Mouse (Mus musculus): ENCODE results near the gene Cul7. TPM values are rescaled to one million over a fixed set of nuclear protein-coding genes. Genes with fewer than 3 reads are reported as not detected.
A peak's percentile ranks its signal among the peaks of the same experiment; 100 is the strongest.

Cul7 gene
- polyA plus RNA-seq, 1 experiment from 2014 or later = 31.7 TPM

GRCm38 (mm10) chr17:46612189-46612588, 37.9 kb upstream of the Cul7 start:
- H3K27ac ChIP-seq (ENCODE audit: low read depth, low read length) = no peak overlapping the region
- H3K27me3 ChIP-seq (ENCODE audit: control insufficient read depth, insufficient read depth, low read length) = no peaks in the 10 kb centered on the region
- no peak overlapping the region for H3K4me2 ChIP-seq (ENCODE audit: low read depth)
- H3K9me3 ChIP-seq (ENCODE audit: control insufficient read depth, low read length) = no peaks in the 10 kb centered on the region
- 41% methylated on average over 2 of the region's 2 CpGs for WGBS
- DNase-seq (ENCODE audit: low spot score) (no peak), ATAC-seq (ENCODE audit: insufficient read depth, low FRiP score, low TSS enrichment) (no peak)
- H3K36me3 ChIP-seq (ENCODE audit: control insufficient read depth, insufficient read depth, low read length) = no peaks in the 10 kb centered on the region
- H3K4me1 ChIP-seq (ENCODE audit: control insufficient read depth, insufficient read depth, low read length) = peaks cover 28% of the 10 kb centered on the region
- no peak overlapping the region for H3K9ac ChIP-seq (ENCODE audit: low read length)
- no peak overlapping the region for H3K4me3 ChIP-seq (ENCODE audit: low read depth, low read length)

GRCm38 (mm10) chr17:46612820-46613219, 37.3 kb upstream of the Cul7 start:
- DNase-seq (ENCODE audit: low spot score) (no peak), ATAC-seq (ENCODE audit: insufficient read depth, low FRiP score, low TSS enrichment) (no peak)
- H3K27me3 ChIP-seq (ENCODE audit: control insufficient read depth, insufficient read depth, low read length) = no peaks in the 10 kb centered on the region
- H3K27ac ChIP-seq (ENCODE audit: low read depth, low read length) = no peak overlapping the region
- H3K9ac ChIP-seq (ENCODE audit: low read length) = no peak overlapping the region
- H3K9me3 ChIP-seq (ENCODE audit: control insufficient read depth, low read length) = no peaks in the 10 kb centered on the region
- H3K4me1 ChIP-seq (ENCODE audit: control insufficient read depth, insufficient read depth, low read length) = peaks cover 35% of the 10 kb centered on the region
- no peak overlapping the region for H3K4me3 ChIP-seq (ENCODE audit: low read depth, low read length)
- H3K36me3 ChIP-seq (ENCODE audit: control insufficient read depth, insufficient read depth, low read length) = no peaks in the 10 kb centered on the region
- WGBS = 32% methylated on average over 4 of the region's 4 CpGs
- no peak overlapping the region for H3K4me2 ChIP-seq (ENCODE audit: low read depth)

- H3K9me3 ChIP-seq (ENCODE audit: control insufficient read depth, low read length) = no peaks in the 10 kb centered on the region
- peaks cover 39% of the 10 kb centered on the region for H3K4me1 ChIP-seq (ENCODE audit: control insufficient read depth, insufficient read depth, low read length)
- no peak for ATAC-seq (ENCODE audit: insufficient read depth, low FRiP score, low TSS enrichment)
- H3K27ac ChIP-seq (ENCODE audit: low read depth, low read length) = no peak overlapping the region
- DNase-seq (ENCODE audit: low spot score) = no peak
- H3K4me3 ChIP-seq (ENCODE audit: low read depth, low read length) = no peak overlapping the region
- H3K36me3 ChIP-seq (ENCODE audit: control insufficient read depth, insufficient read depth, low read length) = no peaks in the 10 kb centered on the region
- 17% methylated on average over 3 of the region's 3 CpGs for WGBS
- no peak overlapping the region for H3K4me2 ChIP-seq (ENCODE audit: low read depth)
- H3K9ac ChIP-seq (ENCODE audit: low read length) = no peak overlapping the region
- H3K27me3 ChIP-seq (ENCODE audit: control insufficient read depth, insufficient read depth, low read length) = no peaks in the 10 kb centered on the region
These were observed 36.9 kb upstream of the Cul7 start for GRCm38 (mm10) chr17:46613229-46613628.

- Histone ChIP-seq H3K4me1 (ENCODE audit: control insufficient read depth, insufficient read depth, low read length) (peaks cover 53% of the 10 kb centered on the region), H3K4me2 (ENCODE audit: low read depth) (no peak overlapping the region), H3K36me3 (ENCODE audit: control insufficient read depth, insufficient read depth, low read length) (no peaks in the 10 kb centered on the region), H3K9me3 (ENCODE audit: control insufficient read depth, low read length) (no peaks in the 10 kb centered on the region), H3K27ac (ENCODE audit: low read depth, low read length) (0 out of 2 replicates have a peak overlapping the region, but pooled peaks have one; percentile 7), H3K27me3 (ENCODE audit: control insufficient read depth, insufficient read depth, low read length) (no peaks in the 10 kb centered on the region), H3K9ac (ENCODE audit: low read length) (no peak overlapping the region), H3K4me3 (ENCODE audit: low read depth, low read length) (no peak overlapping the region)
- DNase-seq (ENCODE audit: low spot score) = no peak
- 23% methylated on average over 12 of the region's 12 CpGs for WGBS
- ATAC-seq (ENCODE audit: insufficient read depth, low FRiP score, low TSS enrichment) = no peak
These were observed 32.3 kb upstream of the Cul7 start for GRCm38 (mm10) chr17:46617799-46618198.

- Histone ChIP-seq H3K27ac (ENCODE audit: low read depth, low read length) (peak overlapping the region; percentile 83), H3K9me3 (ENCODE audit: control insufficient read depth, low read length) (no peaks in the 10 kb centered on the region), H3K9ac (ENCODE audit: low read length) (peak overlapping the region; percentile 63), H3K4me1 (ENCODE audit: control insufficient read depth, insufficient read depth, low read length) (peaks cover 55% of the 10 kb centered on the region), H3K27me3 (ENCODE audit: control insufficient read depth, insufficient read depth, low read length) (no peaks in the 10 kb centered on the region), H3K4me3 (ENCODE audit: low read depth, low read length) (no peak overlapping the region), H3K4me2 (ENCODE audit: low read depth) (peak overlapping the region; percentile 18), H3K36me3 (ENCODE audit: control insufficient read depth, insufficient read depth, low read length) (no peaks in the 10 kb centered on the region)
- WGBS = 4% methylated on average over 6 of the region's 6 CpGs
- DNase-seq (ENCODE audit: low spot score) (no peak), ATAC-seq (ENCODE audit: insufficient read depth, low FRiP score, low TSS enrichment) (no peak)
These were observed 31.8 kb upstream of the Cul7 start for GRCm38 (mm10) chr17:46618394-46618768.

- Histone ChIP-seq H3K4me2 (ENCODE audit: low read depth) (peak overlapping the region; percentile 18), H3K9ac (ENCODE audit: low read length) (peak overlapping the region; percentile 63), H3K4me3 (ENCODE audit: low read depth, low read length) (no peak overlapping the region), H3K4me1 (ENCODE audit: control insufficient read depth, insufficient read depth, low read length) (peaks cover 50% of the 10 kb centered on the region), H3K27ac (ENCODE audit: low read depth, low read length) (peak overlapping the region; percentile 83), H3K9me3 (ENCODE audit: control insufficient read depth, low read length) (no peaks in the 10 kb centered on the region), H3K27me3 (ENCODE audit: control insufficient read depth, insufficient read depth, low read length) (no peaks in the 10 kb centered on the region), H3K36me3 (ENCODE audit: control insufficient read depth, insufficient read depth, low read length) (no peaks in the 10 kb centered on the region)
- 4% methylated on average over 27 of the region's 27 CpGs for WGBS
- ATAC-seq (ENCODE audit: insufficient read depth, low FRiP score, low TSS enrichment) = 0 out of 2 replicates have a peak, but pooled peaks have one; percentile 43
- DNase-seq (ENCODE audit: low spot score) = peak; percentile 62
These were observed 31.1 kb upstream of the Cul7 start for GRCm38 (mm10) chr17:46618769-46619682.

- H3K27me3 ChIP-seq (ENCODE audit: control insufficient read depth, insufficient read depth, low read length) = no peaks in the 10 kb centered on the region
- no peak for DNase-seq (ENCODE audit: low spot score)
- H3K27ac ChIP-seq (ENCODE audit: low read depth, low read length) = peak overlapping the region; percentile 83
- H3K9ac ChIP-seq (ENCODE audit: low read length) = peak overlapping the region; percentile 63
- H3K4me3 ChIP-seq (ENCODE audit: low read depth, low read length) = no peak overlapping the region
- H3K4me2 ChIP-seq (ENCODE audit: low read depth) = peak overlapping the region; percentile 9
- no peak for ATAC-seq (ENCODE audit: insufficient read depth, low FRiP score, low TSS enrichment)
- peaks cover 58% of the 10 kb centered on the region for H3K4me1 ChIP-seq (ENCODE audit: control insufficient read depth, insufficient read depth, low read length)
- no peaks in the 10 kb centered on the region for H3K36me3 ChIP-seq (ENCODE audit: control insufficient read depth, insufficient read depth, low read length)
- WGBS = 18% methylated on average over 16 of the region's 16 CpGs
- no peaks in the 10 kb centered on the region for H3K9me3 ChIP-seq (ENCODE audit: control insufficient read depth, low read length)
These were observed 30.3 kb upstream of the Cul7 start for GRCm38 (mm10) chr17:46619683-46620357.

GRCm38 (mm10) chr17:46621324-46621723, 28.8 kb upstream of the Cul7 start:
- DNase-seq (ENCODE audit: low spot score) (no peak), ATAC-seq (ENCODE audit: insufficient read depth, low FRiP score, low TSS enrichment) (no peak)
- WGBS = 74% methylated on average over 15 of the region's 15 CpGs
- H3K4me2 ChIP-seq (ENCODE audit: low read depth) = no peak overlapping the region
- no peaks in the 10 kb centered on the region for H3K27me3 ChIP-seq (ENCODE audit: control insufficient read depth, insufficient read depth, low read length)
- no peak overlapping the region for H3K27ac ChIP-seq (ENCODE audit: low read depth, low read length)
- no peak overlapping the region for H3K9ac ChIP-seq (ENCODE audit: low read length)
- H3K36me3 ChIP-seq (ENCODE audit: control insufficient read depth, insufficient read depth, low read length) = no peaks in the 10 kb centered on the region
- H3K4me3 ChIP-seq (ENCODE audit: low read depth, low read length) = no peak overlapping the region
- peaks cover 59% of the 10 kb centered on the region for H3K4me1 ChIP-seq (ENCODE audit: control insufficient read depth, insufficient read depth, low read length)
- no peaks in the 10 kb centered on the region for H3K9me3 ChIP-seq (ENCODE audit: control insufficient read depth, low read length)
